Mouse (Mus musculus) testis, adult 2 months (tissue): ENCODE results near the gene Asic3.

Experiments
- CTCF ChIP-seq: fragments of 200-500 bp; IDR thresholded peaks from 2 replicates; pipeline ENCODE4 v1.5.1; 2012; ENCODE audit warnings: low read depth, mild to moderate bottlenecking, inconsistent platforms, low read length, moderate library complexity; ENCODE audit not compliant: control insufficient read depth, insufficient read depth, insufficient replicate concordance
- POLR2A ChIP-seq: fragments of 200-500 bp; IDR thresholded peaks from 2 replicates; pipeline ENCODE4 v1.6.1; 2012; ENCODE audit warnings: low read depth, mild to moderate bottlenecking, inconsistent platforms, low read length, moderate library complexity; ENCODE audit not compliant: control insufficient read depth

GRCm38 (mm10) chr5:24427981-24428402 is 14.8 kb downstream of the Asic3 start:
- TF ChIP-seq POLR2A: no peak
- TF ChIP-seq CTCF: no peak
